Mouse (Mus musculus) liver, postnatal 0 days (tissue): ENCODE data around the gene Gfpt1.

Experiments
- CTCF ChIP-seq: sonication (generic); IDR thresholded peaks from 2 replicates; pipeline ENCODE4 v1.5.1; 2016; ENCODE audit warnings: antibody characterized with exemption, low read depth
- EP300 ChIP-seq: IDR thresholded peaks from 2 replicates; pipeline ENCODE4 v1.6.1; 2016; ENCODE audit warnings: antibody characterized with exemption, low read depth, mild to moderate bottlenecking

- peak; percentile 33; the same call in 1 of the 2 replicates for TF ChIP-seq CTCF
- no peak for TF ChIP-seq EP300
Measured at GRCm38 (mm10) chr6:87131078-87131477, 88.4 kb downstream of the Gfpt1 start.
